Mouse (Mus musculus): Measurements from ENCODE around the gene Gnpnat1. TPM values are rescaled to one million over a fixed set of nuclear protein-coding genes. Genes with fewer than 3 reads are reported as not detected.

The Gnpnat1 gene
- polyA plus RNA-seq, 1 experiment from 2014 or later, result 72.1 TPM

DNA sequence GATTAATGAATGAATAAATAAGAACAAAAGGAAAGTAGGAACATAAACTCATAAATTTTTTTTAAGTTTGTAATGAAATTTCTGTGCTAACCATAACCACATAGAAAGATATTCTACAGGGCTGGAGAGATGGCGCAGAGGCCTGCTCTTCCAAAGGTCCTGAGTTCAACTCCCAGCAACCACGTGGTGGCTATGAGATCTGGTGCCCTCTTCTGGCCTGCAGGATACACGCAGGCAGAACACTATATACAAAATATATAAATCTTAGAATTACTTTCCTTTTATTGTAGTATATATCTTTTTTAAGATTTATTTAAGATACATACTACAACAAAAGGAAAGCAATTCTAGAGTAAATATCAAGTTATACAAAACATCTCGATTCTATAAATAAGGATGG lies 21.8 kb downstream of the Gnpnat1 start:
- no peaks in the 10 kb centered on the region for H3K27me3 ChIP-seq (replicated peaks; ENCODE audit: control insufficient read depth, insufficient read depth, low read length)
- 85% methylated on average over 4 of the region's 4 CpGs for WGBS
- no peak for ATAC-seq
- no peak overlapping the region for H3K4me2 ChIP-seq (ENCODE audit: low read depth, low read length)
- H3K4me1 ChIP-seq (ENCODE audit: control insufficient read depth, insufficient read depth, low read length), result peaks cover 16% of the 10 kb centered on the region; the same call in 1 of the 2 replicates
- no peak overlapping the region for H3K4me3 ChIP-seq (ENCODE audit: low read length)
- no peaks in the 10 kb centered on the region for H3K9me3 ChIP-seq (ENCODE audit: control insufficient read depth, low read length)
- H3K27ac ChIP-seq (ENCODE audit: low read length), result no peak overlapping the region
- no peak overlapping the region for H3K9ac ChIP-seq (ENCODE audit: low read depth, low read length)
- peaks cover 5% of the 10 kb centered on the region; the same call in 1 of the 2 replicates for H3K36me3 ChIP-seq (ENCODE audit: control insufficient read depth, insufficient read depth, low read length)

DNA sequence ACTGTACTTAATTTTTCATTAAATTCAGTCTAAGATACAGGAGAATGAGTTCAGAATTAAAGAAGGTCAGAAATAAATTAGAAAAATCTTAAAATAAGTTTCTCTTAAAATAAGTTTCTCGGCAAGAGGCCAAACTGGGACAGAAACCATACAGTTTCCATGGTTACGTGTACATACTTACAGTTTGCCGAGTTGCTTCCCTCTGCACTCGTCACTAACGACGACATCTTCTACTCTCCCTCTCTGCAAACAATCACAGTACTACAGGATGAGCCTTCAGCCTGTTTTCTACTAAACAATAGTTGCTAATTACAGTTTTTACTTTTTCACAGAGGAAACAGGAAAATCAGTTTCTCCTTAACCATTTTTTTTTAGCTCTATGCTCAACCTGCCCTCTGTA lies 24.0 kb downstream of the Gnpnat1 start:
- Histone ChIP-seq H3K27me3 (replicated peaks; ENCODE audit: control insufficient read depth, insufficient read depth, low read length) (no peaks in the 10 kb centered on the region), H3K9ac (ENCODE audit: low read depth, low read length) (no peak overlapping the region), H3K27ac (ENCODE audit: low read length) (no peak overlapping the region), H3K9me3 (ENCODE audit: control insufficient read depth, low read length) (no peaks in the 10 kb centered on the region), H3K4me3 (ENCODE audit: low read length) (no peak overlapping the region), H3K4me2 (ENCODE audit: low read depth, low read length) (no peak overlapping the region), H3K36me3 (ENCODE audit: control insufficient read depth, insufficient read depth, low read length) (peaks cover 5% of the 10 kb centered on the region; the same call in 1 of the 2 replicates), H3K4me1 (ENCODE audit: control insufficient read depth, insufficient read depth, low read length) (0 out of 2 replicates have a peak, but pooled peaks cover 5% of the 10 kb centered on the region)
- no peak for ATAC-seq
- WGBS, result 76% methylated on average over 6 of the region's 6 CpGs

DNA sequence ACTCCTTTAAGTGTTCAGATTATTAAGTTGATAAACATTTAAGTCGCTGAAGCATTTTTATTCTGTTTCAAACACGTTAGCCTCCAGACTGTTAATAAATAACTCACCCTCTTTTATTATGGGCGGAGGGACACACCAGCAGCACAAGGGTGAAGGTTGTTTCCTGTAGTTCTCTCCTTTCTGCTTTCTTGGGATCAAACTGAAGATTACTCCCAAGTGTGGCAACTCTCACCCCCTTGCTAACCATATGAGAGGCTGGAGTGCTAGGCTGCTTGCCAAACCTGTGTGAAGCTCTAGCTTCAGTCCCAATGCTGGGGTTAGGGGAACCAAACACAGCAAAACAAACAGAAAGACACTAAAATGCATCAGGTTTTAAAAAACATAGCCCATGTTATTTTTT lies 25.9 kb downstream of the Gnpnat1 start:
- Histone ChIP-seq H3K36me3 (ENCODE audit: control insufficient read depth, insufficient read depth, low read length) (peaks cover 5% of the 10 kb centered on the region; the same call in 1 of the 2 replicates), H3K27me3 (replicated peaks; ENCODE audit: control insufficient read depth, insufficient read depth, low read length) (no peaks in the 10 kb centered on the region), H3K9me3 (ENCODE audit: control insufficient read depth, low read length) (no peaks in the 10 kb centered on the region), H3K4me2 (ENCODE audit: low read depth, low read length) (0 out of 2 replicates have a peak overlapping the region, but pooled peaks have one; percentile 4), H3K4me3 (ENCODE audit: low read length) (no peak overlapping the region), H3K27ac (ENCODE audit: low read length) (peak overlapping the region; percentile 82), H3K4me1 (ENCODE audit: control insufficient read depth, insufficient read depth, low read length) (0 out of 2 replicates have a peak, but pooled peaks cover 5% of the 10 kb centered on the region), H3K9ac (ENCODE audit: low read depth, low read length) (no peak overlapping the region)
- ATAC-seq, result peak; percentile 92
- 45% methylated on average over 3 of the region's 3 CpGs for WGBS

DNA sequence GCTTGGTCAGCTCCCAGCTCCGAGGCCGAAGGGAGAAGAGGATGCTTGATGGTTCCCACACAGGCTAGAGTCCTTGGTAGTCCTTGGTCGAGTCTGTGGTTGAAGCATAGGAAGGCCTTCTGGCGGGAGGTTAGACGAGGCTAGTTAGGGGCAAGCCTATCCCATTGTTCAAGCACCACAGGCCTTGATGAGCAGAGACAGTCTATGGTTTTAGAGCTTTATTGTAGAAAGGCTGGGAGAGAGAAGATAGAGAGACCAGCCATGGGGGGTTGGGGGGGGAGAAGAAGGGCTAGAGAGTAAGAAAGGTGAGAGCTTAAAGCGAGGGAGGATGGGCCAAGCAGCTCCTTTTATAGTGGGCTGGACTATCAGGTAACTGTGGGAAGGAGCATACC lies 39.5 kb downstream of the Gnpnat1 start:
- WGBS, result 88% methylated on average over 6 of the region's 6 CpGs
- no peaks in the 10 kb centered on the region for H3K9me3 ChIP-seq (ENCODE audit: control insufficient read depth, low read length)
- no peak overlapping the region for H3K4me3 ChIP-seq (ENCODE audit: low read length)
- no peak for ATAC-seq
- no peaks in the 10 kb centered on the region for H3K4me1 ChIP-seq (ENCODE audit: control insufficient read depth, insufficient read depth, low read length)
- H3K9ac ChIP-seq (ENCODE audit: low read depth, low read length), result no peak overlapping the region
- no peaks in the 10 kb centered on the region for H3K27me3 ChIP-seq (replicated peaks; ENCODE audit: control insufficient read depth, insufficient read depth, low read length)
- H3K36me3 ChIP-seq (ENCODE audit: control insufficient read depth, insufficient read depth, low read length), result peaks cover 9% of the 10 kb centered on the region
- H3K4me2 ChIP-seq (ENCODE audit: low read depth, low read length), result no peak overlapping the region
- H3K27ac ChIP-seq (ENCODE audit: low read length), result no peak overlapping the region

DNA sequence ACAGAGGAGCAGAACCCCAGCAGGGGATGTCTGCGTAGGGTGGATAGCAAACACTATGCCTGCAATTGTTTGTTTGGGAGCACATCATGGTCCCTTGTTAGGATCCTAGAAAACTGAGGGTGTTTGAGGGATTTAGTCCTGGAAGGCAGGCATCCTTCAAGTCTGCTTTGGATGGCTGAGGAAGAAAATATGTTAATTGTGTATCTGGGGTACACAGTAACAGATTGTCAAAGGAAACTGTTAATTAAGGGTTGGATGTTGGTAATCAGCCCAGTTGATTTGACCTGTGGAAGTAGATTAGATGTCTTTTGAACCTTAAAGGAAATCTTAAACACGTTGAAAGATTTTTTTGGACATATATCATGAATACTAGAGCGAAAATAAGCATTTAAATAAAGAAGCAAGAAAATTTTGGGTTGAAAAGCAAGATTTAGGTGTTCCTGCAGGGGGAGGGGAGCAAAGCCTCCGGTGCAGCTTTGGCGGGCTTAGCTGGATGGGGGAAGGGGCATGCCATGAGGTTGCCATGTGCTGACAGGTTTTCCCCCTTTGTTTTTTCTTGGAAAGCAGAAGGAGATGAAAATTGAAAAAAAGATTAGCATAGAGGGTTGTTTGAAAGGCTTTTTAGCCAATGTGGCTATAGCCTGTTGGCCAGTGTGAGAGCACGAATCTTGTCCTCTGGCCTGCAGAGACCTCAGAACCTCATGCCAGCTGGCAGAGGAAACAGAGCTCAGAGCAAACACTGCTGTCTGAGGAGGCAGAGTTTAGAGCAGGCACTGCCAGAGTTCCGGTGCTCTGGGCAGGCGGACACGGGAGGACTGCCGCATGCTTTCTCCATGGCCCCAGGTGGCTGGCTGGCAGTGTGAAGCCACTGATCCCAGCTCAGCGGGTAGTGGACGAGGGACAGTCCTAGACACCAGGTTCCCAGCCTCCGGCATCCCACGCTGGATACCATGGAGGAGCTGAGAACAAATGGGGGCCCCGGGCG lies 40.2 kb downstream of the Gnpnat1 start:
- H3K4me1 ChIP-seq (ENCODE audit: control insufficient read depth, insufficient read depth, low read length), result no peaks in the 10 kb centered on the region
- H3K27ac ChIP-seq (ENCODE audit: low read length), result no peak overlapping the region
- 88% methylated on average over 16 of the region's 16 CpGs for WGBS
- no peak overlapping the region for H3K4me2 ChIP-seq (ENCODE audit: low read depth, low read length)
- H3K9me3 ChIP-seq (ENCODE audit: control insufficient read depth, low read length), result no peaks in the 10 kb centered on the region
- peaks cover 4% of the 10 kb centered on the region; the same call in 1 of the 2 replicates for H3K36me3 ChIP-seq (ENCODE audit: control insufficient read depth, insufficient read depth, low read length)
- no peak overlapping the region for H3K4me3 ChIP-seq (ENCODE audit: low read length)
- H3K27me3 ChIP-seq (replicated peaks; ENCODE audit: control insufficient read depth, insufficient read depth, low read length), result no peaks in the 10 kb centered on the region
- H3K9ac ChIP-seq (ENCODE audit: low read depth, low read length), result no peak overlapping the region
- no peak for ATAC-seq

DNA sequence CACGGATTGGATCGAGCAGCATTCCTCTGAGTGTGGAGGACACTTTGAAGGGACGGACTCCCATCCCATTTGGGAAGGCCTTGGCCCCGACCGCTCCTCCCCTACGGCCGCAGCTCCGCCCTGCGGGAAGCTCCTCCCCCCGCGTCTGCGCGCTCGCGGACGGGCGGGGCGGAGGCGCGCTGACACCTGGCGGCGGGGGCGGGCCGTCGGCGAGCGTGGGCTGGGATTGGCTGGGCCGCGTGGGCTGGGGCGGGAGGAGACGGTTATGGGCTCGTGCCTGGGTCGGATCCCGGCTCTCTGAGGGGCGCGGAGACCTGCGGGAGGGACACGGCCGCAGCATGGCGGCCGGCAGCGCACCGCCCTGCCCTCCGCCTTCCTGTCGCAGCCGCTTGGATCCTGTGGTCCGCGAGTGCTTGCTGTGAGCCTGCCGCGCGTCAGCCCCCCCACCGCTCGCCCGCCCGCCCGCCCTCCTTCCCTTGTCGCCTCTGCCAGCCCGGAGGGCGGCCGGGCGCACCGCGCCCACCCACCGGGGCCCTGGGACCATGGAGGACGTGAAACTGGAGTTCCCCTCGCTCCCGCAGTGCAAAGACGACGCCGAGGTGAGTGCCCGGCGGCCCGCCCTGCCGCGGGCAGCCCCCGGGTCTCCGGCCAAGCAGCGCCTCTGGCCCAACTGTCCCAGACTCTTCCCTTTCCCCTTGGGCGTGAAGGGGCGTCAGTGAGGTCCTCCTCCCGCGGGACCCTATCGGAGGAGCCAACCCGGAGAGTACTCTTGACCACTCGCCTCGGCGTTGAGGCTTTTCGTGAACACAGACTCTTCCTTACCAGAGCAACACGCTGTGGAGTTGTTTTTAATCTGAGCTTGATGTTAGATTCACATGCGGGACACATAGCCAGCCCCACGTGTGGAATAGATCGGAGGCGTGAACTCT lies 53.5 kb downstream of the Gnpnat1 start, which contains the start of gene Styx:
Styx (plus strand) TSS at position 163 of the 929 bp plus-strand sequence.
- Histone ChIP-seq H3K27ac (ENCODE audit: low read length) (peak within 1 kb of the TSS; percentile 63), H3K9ac (ENCODE audit: low read depth, low read length) (peak within 1 kb of the TSS; percentile 84), H3K4me2 (ENCODE audit: low read depth, low read length) (peak within 1 kb of the TSS; percentile 70), H3K9me3 (ENCODE audit: control insufficient read depth, low read length) (no peaks in the 10 kb centered on the region), H3K27me3 (replicated peaks; ENCODE audit: control insufficient read depth, insufficient read depth, low read length) (no peaks in the 10 kb centered on the region), H3K36me3 (ENCODE audit: control insufficient read depth, insufficient read depth, low read length) (peaks cover 1% of the 10 kb centered on the region), H3K4me3 (ENCODE audit: low read length) (peak within 1 kb of the TSS; percentile 75), H3K4me1 (ENCODE audit: control insufficient read depth, insufficient read depth, low read length) (peaks cover 8% of the 10 kb centered on the region)
- under 1% methylated on average over 69 of the region's 93 CpGs for WGBS
- ATAC-seq, result peak; percentile 99

DNA sequence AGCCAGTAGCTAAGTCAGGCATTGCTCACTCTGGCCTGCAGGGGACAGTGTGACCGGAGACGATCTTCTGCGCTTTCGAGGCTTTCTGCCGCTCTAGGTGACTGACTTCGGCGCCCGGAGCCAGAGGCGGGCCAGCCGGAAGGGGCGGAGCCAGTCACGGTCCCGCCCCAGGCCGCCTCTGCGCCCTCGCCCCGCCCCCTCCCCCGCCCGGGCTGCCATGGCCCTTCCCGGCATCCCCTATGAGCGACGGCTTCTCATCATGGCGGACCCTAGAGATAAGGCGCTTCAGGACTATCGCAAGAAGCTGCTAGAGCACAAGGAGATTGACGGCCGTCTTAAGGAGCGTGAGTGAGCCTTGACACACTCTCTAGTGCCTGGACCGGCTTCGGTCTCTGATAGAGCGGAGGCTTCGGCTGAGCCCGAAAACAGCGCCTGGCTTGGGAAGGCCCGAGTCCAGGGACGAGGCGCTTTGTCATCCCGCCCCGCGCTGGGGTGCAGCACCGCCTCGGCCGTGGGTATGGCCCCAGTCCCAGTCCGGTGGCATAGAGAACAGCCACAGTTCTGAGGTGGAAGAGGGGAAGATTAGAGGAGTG lies 75.0 kb downstream of the Gnpnat1 start, which contains the start of gene Psmc6:
Psmc6 (plus strand) TSS at position 200 of the 593 bp plus-strand sequence.
- no peaks in the 10 kb centered on the region for H3K9me3 ChIP-seq (ENCODE audit: control insufficient read depth, low read length)
- ATAC-seq, result peak; percentile 96
- H3K27me3 ChIP-seq (replicated peaks; ENCODE audit: control insufficient read depth, insufficient read depth, low read length), result no peaks in the 10 kb centered on the region
- H3K4me2 ChIP-seq (ENCODE audit: low read depth, low read length), result peak within 1 kb of the TSS; percentile 51
- H3K9ac ChIP-seq (ENCODE audit: low read depth, low read length), result peak within 1 kb of the TSS; percentile 99
- H3K27ac ChIP-seq (ENCODE audit: low read length), result peak within 1 kb of the TSS; percentile 83
- H3K36me3 ChIP-seq (ENCODE audit: control insufficient read depth, insufficient read depth, low read length), result 0 out of 2 replicates have a peak, but pooled peaks cover 3% of the 10 kb centered on the region
- H3K4me3 ChIP-seq (ENCODE audit: low read length), result peak within 1 kb of the TSS; percentile 96
- no peaks in the 10 kb centered on the region for H3K4me1 ChIP-seq (ENCODE audit: control insufficient read depth, insufficient read depth, low read length)
- under 1% methylated on average over 44 of the region's 44 CpGs for WGBS

DNA sequence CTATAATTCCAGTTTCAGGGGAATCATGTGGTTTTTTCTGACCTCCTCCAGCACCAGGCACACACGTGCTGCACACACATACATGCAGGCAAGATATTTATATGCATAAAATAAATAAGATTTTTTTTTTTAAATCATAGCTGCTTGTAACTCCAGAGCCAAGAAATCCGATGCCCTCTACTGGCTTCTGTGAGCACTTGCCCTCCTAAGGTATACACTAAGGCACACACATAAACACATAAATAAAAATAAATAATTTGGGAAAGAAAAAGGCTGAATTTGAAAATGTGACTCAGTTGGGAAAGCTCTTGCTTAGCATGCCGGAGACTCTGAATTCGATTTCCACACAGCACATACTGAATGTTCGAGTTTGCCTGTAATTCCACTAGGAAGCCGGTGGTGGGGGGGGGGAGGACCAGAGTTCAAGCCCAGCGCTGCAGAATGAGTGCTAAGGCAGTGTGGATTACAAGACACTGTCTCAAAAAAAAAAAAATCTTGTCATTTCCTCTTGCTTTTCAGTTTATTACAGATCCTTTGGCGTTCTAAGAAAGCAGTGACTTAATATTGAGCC lies 75.6 kb downstream of the Gnpnat1 start:
- Histone ChIP-seq H3K9me3 (ENCODE audit: control insufficient read depth, low read length) (no peaks in the 10 kb centered on the region), H3K27me3 (replicated peaks; ENCODE audit: control insufficient read depth, insufficient read depth, low read length) (no peaks in the 10 kb centered on the region), H3K9ac (ENCODE audit: low read depth, low read length) (peak overlapping the region; percentile 26; the same call in 1 of the 2 replicates), H3K27ac (ENCODE audit: low read length) (0 out of 2 replicates have a peak overlapping the region, but pooled peaks have one; percentile 7), H3K4me1 (ENCODE audit: control insufficient read depth, insufficient read depth, low read length) (no peaks in the 10 kb centered on the region), H3K4me2 (ENCODE audit: low read depth, low read length) (peak overlapping the region; percentile 46), H3K4me3 (ENCODE audit: low read length) (peak overlapping the region; percentile 96), H3K36me3 (ENCODE audit: control insufficient read depth, insufficient read depth, low read length) (0 out of 2 replicates have a peak, but pooled peaks cover 3% of the 10 kb centered on the region)
- 13% methylated on average over 8 of the region's 8 CpGs for WGBS
- ATAC-seq, result peak; percentile 36
